Mouse (Mus musculus) heart, adult 2 months (tissue): ENCODE measurements at regions not wholly inside any gene's neighbourhood (a gene's known extent, or its start where the extent isn't known, plus 50 kb on each side); places are given as distances from the start of the nearest gene placed in this dataset.

ENCODE experiments used
- CTCF ChIP-seq: fragments of 200-600 bp; IDR thresholded peaks from 2 replicates; pipeline ENCODE4 v1.8.1; 2022; ENCODE audit warnings: antibody characterized with exemption, mild to moderate bottlenecking, moderate library complexity
- EP300 ChIP-seq: fragments of 200-500 bp; IDR thresholded peaks from 2 replicates; pipeline ENCODE4 v1.6.1; 2011; ENCODE audit warnings: low read depth, low read length, control low read depth; ENCODE audit not compliant: insufficient read depth
- POLR2A ChIP-seq: fragments of 200-500 bp; IDR thresholded peaks from 2 replicates; pipeline ENCODE4 v1.6.1; 2011; ENCODE audit warnings: mild to moderate bottlenecking, low read depth, low read length, control low read depth; ENCODE audit not compliant: insufficient read depth

- TF ChIP-seq EP300 (no peak), CTCF (no peak), POLR2A (no peak)
Measured at GRCm38 (mm10) chr16:39102151-39102550, 209.7 kb downstream of the Igsf11 start.
